Mouse (Mus musculus) 3134 (cell line): Measurements from ENCODE around the gene Rab1a.
"Not testable (repeated sequence)": the region's sequence is repeated elsewhere in the genome, so short reads cannot be mapped to it uniquely, and the experiment has no call there.

Source experiments
- DNase-seq: peaks from one replicate; pipeline ENCODE4 v3.0.0-alpha.2; 2011; ENCODE audit warnings: low spot score; ENCODE audit not compliant: insufficient read length; ENCODE audit errors: extremely low read depth

Gene Rab1a

GRCm38 (mm10) chr11:20216415-20216814, 15.2 kb downstream of the Rab1a start:
- no peak for DNase-seq

- no peak for DNase-seq
Observed at GRCm38 (mm10) chr11:20217227-20217626, 16.0 kb downstream of the Rab1a start.

DNA sequence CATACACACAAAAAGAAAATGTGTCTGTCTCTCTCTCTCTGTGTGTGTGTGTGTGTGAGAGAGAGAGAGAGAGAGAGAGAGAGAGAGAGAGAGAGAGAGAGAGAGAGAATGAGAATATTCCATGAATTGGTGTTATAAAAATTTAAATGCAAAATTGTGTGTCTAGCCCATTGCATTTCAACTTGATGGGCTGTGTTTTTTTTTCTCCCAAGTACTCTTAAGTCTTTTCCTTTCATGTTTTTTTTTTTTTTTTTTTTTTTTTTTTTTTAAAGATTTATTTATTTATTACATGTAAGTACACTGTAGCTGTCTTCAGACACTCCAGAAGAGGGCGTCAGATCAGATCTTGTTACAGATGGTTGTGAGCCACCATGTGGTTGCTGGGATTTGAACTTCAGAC, 20.4 kb downstream of the Rab1a start:
- DNase-seq: not testable (repeated sequence)

DNA sequence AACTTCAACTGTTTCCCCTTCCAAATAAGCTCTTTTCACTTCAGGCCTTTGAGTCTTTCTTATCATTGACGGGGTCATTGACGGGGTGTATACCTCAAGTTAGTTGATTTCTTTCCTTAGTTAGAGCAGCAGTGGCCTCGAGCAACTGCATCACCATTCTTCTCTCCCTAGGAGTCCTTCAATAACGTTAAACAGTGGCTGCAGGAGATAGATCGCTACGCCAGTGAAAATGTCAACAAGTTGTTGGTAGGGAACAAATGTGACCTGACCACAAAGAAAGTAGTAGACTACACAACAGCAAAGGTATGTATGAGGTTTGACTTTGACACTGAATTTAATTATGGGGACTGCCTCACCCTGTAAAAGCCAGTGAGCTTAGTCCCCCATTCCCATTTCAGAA, 23.0 kb downstream of the Rab1a start:
- no peak for DNase-seq

- DNase-seq: no peak
Observed at GRCm38 (mm10) chr11:20225938-20226337, 24.7 kb downstream of the Rab1a start.

DNA sequence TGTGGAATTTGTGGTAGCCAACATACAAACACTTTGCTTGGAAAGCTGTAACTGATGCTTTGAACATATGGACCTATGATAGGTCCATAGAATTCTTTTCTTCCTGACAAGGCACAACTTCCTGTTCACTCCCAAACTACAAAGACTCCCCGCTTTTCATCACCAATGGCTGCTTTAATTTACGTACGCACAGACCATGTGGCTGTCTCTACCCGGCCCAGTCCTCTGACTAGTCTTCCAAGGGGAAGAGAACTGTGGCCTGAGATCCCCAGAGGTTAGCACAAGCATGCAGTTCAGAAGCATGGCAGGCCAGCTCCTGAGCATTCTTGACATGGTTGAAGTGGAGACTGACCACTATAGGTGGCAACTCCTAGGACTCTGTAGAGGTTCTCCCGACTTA, 27.4 kb downstream of the Rab1a start:
- DNase-seq: no peak

GRCm38 (mm10) chr11:20229311-20229710, 28.1 kb downstream of the Rab1a start:
- DNase-seq: no peak

GRCm38 (mm10) chr11:20230286-20230685, 29.1 kb downstream of the Rab1a start:
- no peak for DNase-seq

GRCm38 (mm10) chr11:20231128-20231878, 30.1 kb downstream of the Rab1a start:
- no peak for DNase-seq

DNA sequence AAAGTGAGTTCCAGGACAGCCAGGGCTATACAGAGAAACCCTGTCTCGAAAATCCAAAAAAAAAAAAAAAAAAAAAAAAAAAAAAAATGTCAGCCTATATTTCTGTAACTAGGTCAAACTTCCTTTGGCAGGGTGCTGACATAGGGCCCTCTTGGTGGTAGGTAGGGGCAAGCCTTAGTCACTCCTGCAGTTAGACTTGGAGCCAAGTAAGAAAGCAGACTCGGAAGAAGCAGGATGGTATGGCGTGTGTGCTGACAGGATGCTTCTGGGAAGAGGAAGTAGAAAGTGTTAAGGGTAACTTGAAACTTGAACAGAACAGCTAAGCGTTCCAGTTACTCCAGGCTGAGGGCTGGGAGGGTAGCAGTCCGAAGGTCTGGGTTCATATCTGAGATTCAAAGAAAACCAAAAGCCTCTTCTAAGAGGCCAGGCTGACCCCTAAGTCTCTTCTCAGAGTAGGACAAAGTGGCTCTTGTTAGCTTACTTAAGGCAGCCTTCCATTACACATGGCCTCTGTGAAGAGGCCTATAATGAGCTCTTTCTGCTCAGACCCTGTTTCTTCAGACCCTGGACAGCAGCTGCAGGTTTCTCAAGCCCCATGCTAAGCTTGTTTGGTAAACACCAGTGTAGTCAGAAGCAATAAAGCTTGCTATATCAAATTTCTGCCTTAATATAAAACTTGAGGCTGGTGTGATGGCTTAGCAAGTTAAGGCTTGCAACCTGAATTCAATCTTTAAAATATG, 31.0 kb downstream of the Rab1a start:
- no peak for DNase-seq

DNA sequence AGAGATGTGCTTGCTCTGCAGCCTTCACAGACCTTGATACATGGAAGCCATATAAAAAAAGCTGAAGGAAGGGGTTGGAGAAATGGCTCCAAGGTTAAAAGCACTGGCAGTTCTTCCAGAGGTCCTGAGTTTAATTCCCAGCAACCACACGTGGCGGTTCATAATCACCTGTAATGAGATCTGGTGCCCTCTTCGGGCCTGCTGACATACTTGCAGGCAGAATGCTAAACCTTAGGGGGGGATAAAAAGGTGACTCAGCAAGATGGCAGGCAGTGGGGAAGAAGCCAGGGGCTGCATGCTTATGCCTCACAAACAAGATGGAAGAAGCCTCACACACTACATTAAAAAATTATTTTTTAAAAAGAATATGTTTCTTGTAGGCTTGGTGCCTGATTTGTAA, 33.0 kb downstream of the Rab1a start:
- DNase-seq: no peak

DNA sequence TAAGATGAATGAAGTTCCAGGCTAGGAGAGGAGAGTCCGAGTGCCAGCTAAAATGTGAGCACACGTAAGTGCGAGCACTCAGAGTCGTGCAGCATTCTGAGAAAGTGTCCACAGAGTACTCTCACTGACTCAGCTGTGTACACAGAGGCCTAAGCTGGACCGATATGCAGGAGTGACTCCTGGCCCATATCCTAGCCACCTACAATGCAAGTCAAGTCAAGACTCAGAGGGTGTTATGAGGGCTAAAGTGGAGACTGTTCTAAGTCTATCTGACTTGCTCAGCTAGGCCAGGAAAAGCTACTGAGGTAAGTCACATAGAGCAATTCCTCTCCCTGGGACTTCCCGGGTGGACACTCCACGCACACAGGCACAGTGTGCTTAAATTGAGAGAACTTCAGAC, 35.8 kb downstream of the Rab1a start:
- no peak for DNase-seq

DNA sequence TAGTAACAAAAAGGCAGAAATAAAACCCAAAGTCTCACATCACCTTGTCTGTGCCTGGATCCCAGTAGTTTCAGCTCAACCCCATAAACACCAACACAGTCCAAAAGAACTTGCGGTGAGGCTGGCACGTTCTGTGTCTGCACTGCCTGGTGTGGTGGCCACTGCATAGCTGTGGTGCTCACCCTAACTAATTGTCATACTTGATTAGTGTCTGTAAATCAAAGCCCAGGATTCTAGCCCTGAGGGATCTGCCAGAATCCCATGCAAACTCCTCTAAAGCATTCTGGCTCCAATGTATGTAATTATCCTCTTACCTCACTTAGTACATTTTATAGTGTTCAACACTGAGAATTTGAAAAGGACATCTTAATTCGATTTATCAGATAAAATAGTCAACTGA, 36.7 kb downstream of the Rab1a start:
- no peak for DNase-seq

- DNase-seq: no peak
Observed at GRCm38 (mm10) chr11:20239279-20239861, 38.1 kb downstream of the Rab1a start.

DNA sequence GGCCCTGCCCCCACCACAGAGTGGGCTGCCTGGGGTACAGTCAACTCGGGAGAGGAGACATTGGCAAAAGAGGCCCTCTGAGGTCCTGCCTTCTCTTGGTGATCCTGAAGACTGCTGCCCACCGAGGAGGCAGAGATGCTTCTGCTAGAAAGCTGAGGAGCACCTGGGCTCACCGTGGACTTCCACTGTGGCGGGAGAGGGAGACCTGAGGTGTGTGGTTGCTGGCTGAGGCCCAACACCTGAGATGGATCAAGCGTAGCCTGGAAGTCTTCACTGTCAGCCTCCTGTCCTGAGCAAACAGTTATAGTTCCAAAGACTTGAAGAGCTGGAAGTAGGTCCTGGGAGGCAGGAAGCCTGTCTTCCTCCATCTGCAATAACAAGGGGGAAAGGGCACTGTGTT, 39.1 kb downstream of the Rab1a start:
- DNase-seq: no peak

- DNase-seq: no peak
Observed at GRCm38 (mm10) chr11:20241311-20241710, 40.1 kb downstream of the Rab1a start.

DNA sequence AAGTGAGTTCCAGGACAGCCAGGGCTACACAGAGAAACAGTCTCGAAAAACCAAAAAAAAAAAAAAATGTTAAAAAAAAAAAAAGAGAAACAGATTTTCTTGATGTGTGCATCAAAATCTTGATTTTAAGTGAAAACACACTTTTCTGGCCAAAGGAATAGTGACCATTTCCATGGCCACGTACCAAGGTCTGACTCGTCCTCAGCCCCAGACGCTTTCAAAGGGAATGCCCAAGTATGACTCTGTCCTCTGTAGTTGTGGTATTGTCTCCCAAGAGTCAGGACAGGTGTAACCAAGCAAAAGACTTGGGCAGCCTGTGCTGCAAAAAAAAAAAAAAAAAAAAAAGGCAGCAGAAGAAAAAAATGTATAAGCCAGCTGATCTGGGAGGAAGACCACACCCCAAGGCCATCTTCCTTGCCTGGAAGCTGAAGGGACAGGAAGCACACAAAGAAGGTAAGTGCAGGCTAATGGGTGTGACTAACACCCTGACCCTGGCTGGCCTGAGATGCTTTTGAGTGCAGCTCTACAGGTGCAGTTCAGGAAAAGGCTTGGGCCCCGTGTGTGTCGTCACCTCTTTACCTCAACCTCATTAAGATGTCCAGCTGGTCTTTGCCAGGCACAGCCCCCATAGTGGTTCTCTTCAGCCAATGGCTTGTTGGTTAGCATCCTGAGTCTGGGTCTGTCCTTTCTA, 41.3 kb downstream of the Rab1a start:
- DNase-seq: no peak

- no peak for DNase-seq
Observed at GRCm38 (mm10) chr11:20243214-20243913, 42.1 kb downstream of the Rab1a start.

- DNase-seq: no peak
Observed at GRCm38 (mm10) chr11:20244336-20245290, 43.4 kb downstream of the Rab1a start.

- DNase-seq: no peak
Observed at GRCm38 (mm10) chr11:20245316-20245715, 44.1 kb downstream of the Rab1a start.
